Mouse (Mus musculus) fat pad, adult 2 months (tissue): ENCODE data around the gene Slc12a8.

Source experiments
- DNase-seq: peaks from one replicate; pipeline ENCODE4 v3.0.0-alpha.2; 2011; ENCODE audit warnings: low read depth, low spot score; ENCODE audit errors: extremely low read depth

The Slc12a8 gene

DNA sequence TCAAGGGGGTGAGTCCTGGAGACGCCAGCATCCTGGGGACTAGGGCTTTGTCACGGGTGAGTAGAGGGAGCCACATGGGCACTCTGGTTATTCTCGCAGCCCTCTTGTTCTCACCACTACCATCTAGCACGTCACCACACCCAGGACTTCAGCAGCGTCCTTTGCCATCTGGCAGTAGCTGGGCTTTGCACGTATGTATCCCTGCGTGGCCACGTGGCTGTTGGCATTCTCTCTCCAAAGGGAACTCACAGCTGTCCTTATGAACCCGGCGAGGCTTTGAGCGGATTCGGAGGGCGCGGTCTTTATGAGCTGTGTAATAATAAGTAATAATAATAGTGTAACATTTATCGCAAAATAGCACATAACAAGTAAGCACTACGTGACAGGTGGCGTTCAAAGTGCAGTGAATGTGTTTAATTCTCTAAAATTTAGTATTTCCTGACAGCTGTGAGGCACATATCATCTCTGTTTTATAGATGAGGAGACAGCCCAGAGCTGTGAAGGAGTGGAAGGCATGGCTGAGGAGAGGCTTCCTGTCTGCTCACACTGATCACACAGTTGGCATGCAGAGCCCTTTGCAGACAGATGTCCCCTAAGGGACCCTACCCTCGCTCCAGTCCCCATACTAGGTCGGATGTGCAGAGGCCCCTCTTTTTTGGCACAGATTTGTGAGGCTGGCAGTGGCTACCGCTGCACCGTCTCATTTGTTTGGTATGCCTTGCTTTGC, 20.5 kb downstream of the Slc12a8 start:
- DNase-seq = no peak

DNA sequence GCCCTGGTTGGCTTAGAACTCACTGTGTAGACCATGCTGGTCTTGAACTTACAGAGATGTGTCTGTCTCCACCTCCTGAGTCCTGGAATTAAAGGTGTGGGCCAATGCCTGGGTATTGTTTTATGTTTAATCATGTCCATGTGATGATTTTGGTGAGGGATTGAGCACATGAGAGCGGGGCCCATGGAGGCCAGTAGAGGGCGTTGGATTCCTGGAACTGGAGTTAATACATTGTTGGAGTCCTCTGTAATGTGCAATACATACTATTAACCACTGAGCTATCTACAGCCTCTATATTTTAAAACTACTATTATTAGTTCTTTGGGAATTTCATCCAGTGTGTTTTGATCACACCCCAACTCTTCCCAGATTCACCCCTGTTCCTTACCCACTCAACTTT, 27.2 kb downstream of the Slc12a8 start:
- no peak for DNase-seq

DNA sequence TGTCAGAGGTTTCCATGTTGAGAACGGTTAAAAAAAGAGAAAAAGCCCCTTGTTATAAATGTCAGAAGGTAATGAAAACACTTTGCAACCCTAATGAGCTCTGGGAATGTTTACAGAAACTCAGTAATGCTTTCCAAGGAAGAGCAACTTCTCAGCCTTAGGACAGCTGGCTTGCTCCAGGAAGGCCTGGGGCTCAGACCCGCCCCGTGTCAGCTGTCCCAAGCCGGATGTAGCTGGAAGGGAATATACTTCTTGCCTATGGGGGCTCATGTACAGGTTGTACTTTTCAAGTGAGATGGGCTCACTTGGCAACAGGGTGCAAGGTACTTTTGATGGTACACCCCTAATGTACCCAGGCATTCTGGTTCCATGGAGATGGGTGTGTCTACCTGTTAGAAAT, 28.4 kb downstream of the Slc12a8 start:
- DNase-seq = no peak

DNA sequence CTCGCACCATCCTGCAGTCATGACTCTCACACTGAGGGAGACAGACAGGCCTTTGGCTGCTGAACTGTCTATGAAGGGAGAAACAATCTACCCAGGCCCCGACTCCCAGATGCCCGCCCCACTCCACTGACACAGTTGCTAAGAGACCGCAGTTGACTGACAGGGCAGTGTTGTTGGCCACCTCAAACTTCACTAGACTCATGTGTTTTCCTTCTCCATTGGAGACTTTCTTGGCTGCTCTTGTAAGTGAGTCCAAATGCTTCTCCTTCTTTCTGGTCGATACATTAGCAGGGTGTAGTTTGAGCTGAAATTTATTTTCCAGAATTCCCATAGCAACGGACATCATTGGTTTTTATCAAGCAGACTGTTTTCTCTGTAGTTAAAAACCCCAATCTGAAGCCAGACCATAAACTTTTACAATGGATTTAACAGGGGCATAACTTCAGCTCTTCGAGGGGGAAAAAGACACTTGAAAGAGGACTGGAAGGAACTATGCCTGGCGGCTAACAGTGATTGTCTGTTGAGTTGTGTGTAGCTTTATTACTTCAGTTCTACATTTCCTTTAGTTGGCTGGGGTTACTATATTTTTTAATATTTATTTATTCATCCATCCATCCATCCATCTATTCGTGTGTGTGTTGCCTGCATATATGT, 36.7 kb downstream of the Slc12a8 start:
- no peak for DNase-seq

DNA sequence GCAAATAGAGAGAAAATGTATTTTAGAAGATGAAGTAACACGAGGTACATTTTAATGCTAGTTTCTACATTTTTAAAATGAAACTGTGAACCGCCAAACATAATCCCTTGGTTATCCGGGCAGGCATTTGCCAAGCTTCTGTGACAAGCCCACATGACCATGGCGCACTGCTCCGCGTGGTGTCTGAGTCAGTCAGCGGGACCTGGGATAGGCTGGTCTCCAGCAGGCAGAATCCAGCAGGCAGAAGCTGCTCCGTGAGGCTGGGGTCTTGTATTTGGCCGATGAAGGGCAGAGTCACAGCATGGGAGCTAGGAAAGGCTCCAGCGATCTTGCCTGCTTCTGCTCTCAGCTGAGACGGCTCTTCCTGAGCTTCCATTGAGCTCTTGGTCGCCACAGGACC, 41.0 kb downstream of the Slc12a8 start:
- no peak for DNase-seq

DNA sequence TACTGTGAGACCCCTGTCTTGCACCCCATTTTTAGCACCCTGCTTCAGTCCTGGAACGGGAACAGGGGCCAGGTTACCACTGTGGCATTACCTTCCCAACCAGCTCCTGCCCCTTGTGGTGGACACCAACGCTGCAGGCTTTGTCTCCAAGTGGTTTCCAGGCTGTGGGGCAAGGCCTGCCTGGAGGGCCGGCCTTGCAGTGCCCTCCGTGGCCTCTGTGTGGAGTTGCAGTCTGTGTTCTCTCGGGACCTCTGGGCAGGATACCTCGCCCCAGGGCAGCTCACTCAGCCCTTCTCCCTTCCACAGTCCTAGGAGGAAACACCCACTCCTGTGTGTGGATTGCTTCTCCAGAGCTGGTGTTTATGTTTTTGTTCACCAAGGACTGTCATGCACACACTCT, 43.2 kb downstream of the Slc12a8 start:
- DNase-seq = no peak

DNA sequence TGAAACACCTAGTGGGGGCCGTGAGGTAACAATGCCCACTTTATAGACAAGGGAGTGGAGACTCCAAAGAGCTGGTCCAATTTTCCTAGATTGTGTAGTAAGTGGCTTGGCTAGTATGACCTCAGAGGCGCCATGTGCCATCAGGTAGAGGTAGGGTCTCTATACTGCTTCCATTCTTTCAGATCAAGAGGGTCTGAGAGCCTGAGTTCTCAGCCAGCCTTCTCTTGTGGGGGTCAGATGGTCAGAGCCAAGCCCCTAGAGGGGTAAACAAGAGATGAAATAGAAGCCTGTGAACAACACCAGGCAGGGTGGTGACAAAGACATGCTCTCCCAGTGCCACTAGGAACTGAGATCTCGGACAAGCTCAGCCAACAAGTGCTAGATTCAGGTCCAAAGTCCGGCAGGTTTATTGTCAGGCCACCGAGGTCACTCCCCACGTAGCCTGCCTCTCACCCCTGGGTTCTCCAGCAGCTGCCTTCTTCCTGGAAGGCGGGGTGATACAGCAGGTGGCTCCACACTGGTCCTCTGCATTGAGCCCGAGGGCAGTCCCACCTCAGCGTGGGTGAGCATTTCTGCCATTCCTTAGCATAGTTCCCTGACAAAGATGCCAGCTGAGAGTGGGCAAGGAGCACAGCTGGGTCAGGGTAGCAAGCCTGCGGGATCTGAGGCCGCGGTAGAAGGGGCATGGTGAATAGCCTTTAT, 44.3 kb downstream of the Slc12a8 start:
- DNase-seq = no peak

DNA sequence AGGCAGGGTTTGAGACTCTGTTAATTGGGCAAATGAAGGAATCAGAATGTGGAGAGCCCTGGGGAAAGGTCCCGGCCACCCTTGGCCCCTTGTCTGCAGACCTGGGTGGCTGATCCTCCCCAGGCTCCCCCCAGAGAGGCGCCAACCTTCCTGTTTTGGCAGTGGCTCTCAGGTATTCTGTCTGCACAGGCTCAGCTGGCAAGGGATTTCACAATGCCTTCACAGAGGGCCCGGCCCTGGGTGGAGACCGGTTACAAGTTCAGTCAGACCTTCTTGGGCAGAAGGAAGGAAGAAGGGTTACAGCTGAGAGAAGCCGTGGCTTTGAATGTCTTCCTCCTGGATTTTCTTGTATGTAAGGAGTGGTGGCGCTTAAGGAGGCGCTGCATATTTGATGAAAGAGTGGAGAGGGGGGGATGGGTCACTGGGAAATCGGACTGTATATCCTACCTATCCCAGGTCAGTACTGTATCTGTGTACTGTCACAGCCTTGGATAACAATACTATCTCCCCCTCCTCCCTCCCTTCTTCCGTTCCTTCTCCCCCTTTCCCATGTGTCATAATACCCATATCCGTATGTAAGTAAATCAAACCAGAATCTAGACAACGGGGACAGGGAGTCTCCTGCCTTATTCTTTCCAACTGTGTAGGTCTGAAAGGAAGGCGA, 45.9 kb downstream of the Slc12a8 start:
- no peak for DNase-seq

DNA sequence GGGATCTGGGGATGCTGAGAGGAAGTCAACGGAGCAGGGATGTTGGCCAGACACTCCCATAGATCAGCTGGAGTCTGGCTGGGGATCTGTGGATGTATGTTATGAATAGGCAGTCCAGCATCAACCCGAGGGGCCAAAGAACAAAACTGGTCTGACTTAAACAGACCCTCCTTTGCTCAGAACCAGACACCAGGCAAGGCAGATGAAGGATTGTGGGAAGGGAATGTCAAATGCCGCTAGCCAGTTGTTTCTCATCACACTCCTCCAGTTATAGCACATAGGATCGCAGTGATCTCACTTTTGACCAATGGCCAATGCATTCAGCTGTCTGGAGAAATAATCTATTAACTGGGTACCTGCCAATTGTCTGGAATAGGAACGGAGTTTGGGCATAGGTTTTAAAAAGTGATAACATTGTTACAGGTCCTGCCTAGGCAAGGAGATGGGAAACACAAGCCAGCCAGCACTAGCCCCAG, 46.4 kb downstream of the Slc12a8 start:
- DNase-seq = no peak

DNA sequence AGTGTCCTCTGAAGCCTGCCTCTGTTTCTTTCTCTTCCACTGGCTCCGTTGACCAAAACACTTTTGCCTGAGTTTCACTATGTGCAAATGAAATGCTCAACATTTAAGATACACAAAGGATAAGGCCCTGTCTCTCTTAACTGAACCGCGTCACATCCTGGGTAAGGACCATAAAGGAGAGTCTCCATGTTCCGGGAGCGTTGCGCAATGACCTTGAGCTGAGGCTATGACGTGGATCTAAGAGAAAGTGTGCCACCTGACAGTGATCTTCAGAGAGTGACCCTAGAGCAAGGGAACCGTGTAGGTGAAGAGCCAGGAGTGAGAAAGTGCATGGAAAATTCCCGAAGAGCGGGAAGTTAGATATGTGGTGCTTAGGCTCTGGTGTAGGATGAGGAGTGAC, 49.3 kb downstream of the Slc12a8 start:
- DNase-seq = no peak

DNA sequence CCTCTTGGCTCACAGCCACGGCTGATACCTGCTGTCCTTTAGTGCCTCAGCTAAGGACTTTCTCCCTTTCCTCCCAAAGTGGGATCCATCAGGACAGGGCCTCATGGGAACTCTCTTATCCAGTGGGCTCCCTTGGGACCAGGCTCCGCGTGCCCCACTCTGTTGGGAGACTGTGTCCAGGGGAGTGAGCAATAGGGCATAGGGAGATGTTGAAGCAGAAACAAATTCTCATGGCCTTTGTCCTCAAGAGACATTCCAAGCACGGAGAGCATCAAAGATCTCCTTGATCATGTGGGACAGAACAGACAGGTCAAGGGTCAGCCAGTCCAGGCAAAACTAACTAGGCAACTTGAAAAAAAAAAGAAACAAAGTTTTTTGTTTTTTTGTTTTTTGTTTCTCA, 50.6 kb downstream of the Slc12a8 start:
- DNase-seq = no peak

DNA sequence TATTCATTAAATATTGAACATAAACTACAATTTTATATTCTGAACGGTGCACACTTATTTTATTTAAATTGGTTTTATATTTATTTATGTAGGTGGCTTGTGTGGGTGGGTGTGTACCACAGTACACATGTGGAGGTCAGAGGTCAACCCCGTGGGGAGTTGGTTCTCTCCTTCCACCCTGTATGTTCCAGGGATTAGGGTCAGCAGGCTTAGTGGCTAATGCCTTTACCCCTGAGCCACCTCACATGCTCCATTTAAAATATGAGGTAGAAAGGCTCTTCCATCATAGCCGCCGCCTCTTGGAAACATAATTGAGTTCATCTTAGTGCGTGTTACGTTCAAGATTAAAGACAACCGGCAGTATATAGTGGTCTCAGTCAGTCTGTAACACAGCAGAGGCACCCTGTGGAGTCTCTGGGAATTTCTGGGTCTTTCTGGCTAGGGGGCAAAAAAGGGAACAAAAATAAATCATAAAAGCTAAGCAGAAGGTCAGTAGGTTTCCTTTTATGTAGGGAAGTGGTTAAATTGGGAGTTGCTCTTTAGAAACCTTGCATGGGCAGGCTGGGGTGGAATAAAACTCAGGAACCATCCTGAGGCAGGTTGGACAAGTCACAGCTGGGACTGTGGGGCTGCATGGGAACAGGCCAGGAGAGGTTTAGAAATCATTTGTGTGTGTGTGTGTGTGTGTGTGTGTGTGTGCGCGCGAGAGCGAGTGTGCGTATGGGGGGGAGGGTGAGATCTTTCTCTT, 51.3 kb downstream of the Slc12a8 start:
- no peak for DNase-seq

DNA sequence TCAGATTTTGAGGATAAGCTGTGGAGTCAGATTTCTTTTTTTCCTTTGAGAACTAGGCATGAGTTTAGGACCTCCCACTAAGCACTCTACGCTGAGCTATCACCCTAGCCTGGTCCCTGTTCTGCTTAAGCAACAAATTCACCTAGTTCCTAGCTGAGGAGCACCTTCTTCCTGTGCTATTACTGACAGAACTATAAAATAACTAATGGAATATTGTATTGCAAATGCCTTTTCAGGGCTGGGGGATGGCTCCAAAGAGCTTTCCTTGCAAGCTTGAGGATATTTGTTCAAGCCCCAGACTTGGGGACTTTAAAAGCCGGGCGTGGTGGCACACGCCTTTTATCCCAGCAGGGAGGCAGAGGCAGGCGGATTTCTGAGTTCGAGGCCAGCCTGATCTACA, 55.5 kb downstream of the Slc12a8 start:
- DNase-seq = no peak

DNA sequence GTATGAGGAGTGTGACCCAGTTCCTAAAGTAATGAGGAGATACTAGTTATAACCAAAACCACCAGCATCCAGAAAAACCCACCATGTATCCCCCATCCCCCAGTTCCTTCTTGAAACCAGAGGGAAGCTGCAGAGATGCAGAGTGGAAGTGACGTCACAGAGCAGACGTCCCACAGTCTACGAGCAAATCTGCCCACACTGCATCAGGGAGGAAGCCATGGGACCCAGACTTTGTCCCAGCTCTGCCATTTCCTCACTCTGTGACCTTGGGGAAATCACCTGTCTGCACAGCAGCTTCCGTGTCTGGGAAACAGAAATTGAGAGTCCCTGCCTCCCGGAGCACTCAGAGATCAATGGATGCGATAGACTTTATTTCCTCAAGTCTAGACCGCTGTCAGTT, 56.6 kb downstream of the Slc12a8 start:
- DNase-seq = no peak

DNA sequence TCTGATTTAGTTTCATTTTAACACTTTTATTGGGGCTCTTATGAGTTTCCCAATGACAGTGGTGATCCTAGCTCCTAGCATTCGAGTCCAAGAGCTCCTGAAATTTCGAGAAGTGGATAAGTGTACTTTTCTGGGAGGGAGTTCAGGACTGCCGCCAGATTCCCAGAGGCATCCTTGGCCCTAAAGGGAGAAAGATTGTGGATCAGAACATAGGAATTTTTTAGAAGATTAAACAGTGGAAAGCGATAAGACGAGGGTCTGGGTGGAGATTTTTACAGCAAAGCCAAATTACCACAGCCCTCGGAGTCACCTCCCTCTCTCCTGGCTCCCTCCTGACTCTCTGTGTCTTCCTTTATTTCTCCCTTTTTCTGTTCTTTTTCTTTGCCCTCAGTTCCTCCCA, 58.6 kb downstream of the Slc12a8 start:
- no peak for DNase-seq

DNA sequence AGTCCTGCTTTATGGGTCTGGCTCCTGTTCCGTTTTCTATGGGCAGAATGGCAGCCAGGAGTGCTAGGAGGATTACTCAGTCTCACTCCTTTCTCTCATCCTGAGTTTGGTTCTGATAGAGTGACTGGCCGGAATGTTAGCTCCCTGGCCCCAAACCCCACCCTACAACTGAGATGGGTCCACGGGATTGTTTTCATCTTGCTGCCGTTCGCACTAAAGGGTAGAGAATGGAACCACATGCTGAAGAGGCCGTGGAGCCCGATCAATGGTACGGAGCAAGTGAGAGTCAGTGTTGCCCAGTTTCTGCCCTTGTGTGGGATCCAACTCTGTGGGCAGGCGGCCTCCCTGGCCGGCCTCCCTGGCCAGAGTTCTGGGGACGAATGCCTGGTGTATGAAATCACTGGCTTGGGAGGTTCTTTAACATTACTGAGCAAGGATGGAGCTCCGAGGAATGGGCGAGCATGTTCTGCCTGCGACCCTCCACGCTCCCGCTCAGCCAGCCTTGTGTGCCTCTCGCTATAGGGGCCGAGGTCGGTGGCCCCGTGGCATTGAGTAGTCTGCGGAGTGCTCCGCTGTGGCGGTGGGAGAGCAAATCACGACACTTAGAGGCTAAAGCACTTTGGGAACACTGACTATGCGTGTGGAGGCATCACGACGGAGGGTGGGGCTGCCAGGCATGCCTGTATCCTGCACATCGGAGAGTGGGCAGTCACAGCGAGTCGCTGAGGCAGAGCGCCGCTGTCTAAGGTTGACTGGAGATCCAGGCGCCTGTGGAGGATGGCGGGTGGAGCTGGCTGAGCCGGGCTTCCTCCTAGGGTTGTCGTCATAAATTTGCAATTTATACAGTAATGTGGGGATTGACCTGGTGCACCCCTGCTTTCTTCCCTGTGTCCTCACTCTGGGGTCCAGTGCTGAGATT, 59.4 kb downstream of the Slc12a8 start:
- DNase-seq = no peak

DNA sequence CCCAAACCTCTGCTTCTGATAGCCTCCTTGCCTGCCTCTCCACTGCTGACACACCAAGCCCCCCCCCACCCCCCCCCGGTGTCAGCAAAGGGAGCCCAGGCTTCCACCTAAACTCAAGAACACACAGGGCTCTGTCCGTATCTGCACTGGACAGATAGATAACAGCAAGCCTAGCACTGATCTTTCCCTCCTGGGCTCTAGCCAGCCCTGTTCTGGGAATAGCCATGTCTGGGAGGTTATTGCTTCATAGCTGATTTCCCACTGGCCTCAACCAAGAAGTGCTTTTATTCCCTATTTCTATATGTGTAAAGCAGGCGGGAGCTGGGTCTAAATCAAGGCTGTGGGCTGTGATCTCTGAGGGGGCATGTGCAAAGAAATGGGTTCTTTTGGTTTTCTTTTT, 61.3 kb downstream of the Slc12a8 start:
- DNase-seq = no peak

DNA sequence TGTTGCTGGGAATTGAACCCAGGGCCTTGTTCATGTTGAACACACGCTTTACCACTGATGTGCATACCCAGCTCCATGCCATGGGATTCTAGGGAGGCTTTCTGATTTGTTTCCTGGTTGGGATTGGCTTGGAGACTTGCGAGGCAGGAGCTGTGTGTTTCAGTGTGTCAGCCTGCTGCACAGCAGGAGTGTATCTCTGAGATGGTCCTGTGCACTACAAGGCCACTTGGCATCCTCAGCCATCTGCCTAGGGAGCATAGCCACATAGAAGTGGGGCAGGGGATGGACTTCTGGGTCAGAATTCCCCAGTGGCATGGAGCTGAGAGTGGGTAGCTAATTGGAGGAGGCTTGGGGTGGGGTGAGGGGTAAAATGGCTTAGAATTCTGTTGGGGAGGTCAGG, 63.2 kb downstream of the Slc12a8 start:
- no peak for DNase-seq

DNA sequence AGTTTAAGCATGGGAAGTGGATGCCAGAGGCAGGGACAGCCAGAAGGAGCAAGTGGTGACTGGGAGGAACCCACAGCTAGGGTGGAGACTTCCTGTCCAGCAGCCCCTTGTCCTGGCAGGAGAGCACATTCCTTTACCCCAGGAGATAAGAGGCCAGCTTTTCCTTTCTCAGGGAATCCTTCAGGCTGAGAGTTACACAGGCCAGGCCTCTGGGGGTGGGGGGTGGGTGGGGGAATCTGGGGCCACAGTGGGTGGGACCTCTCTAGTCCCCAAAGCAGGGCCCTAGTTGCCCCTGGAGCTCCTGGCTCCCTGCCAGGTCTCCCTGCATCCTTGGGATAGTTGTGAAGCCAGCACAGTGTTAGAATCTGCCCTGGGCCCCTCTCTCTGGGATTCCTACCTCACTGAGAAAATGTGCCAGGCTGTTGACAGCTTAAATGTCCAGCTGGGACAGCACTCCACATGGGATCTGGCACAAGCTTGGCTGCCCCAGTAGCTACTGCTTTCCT, 63.7 kb downstream of the Slc12a8 start:
- DNase-seq = no peak

DNA sequence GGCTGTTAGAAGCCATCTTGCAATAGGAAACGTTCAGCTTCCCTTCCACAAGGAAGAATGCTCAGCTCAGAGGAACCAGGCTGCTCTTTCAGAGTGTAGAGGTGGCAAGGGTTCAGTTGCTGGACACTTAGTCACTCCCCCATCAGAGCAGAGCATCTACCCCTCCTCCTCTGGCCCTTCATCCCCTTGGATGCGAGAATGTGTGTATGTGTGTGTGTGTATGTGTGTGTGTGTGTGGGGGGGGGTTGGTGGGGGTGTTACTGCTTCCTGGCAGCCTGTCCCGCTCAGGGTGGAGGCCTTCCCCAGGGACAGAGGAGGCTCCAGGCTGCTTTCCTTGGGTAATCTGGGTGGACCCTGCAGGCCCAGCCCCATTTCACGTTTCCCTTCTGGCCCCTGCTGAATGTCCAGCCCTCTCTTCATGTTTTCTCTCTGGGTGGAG, 64.6 kb downstream of the Slc12a8 start:
- no peak for DNase-seq
